Mouse (Mus musculus) hindbrain, embryonic 12.5 days (tissue): ENCODE data around the gene Fras1. TPM values are rescaled to one million over a fixed set of nuclear protein-coding genes. Genes with fewer than 3 reads are reported as not detected.

Source experiments
- ATAC-seq: fragments of 200-750 bp; cut with Nextera tagmentation; 2 replicates; pipeline ENCODE4 v1.8.0; 2017; ENCODE audit warnings: moderate TSS enrichment; ENCODE audit not compliant: low FRiP score
- H3K27ac ChIP-seq: fragments of 300-500 bp; sonication (generic); 2 replicates; pipeline ENCODE4 v1.5.1; 2016; ENCODE audit warnings: mild to moderate bottlenecking
- H3K27me3 ChIP-seq: fragments of 300-500 bp; sonication (generic); 2 replicates; pipeline ENCODE4 v1.6.1; 2016; ENCODE audit warnings: mild to moderate bottlenecking
- H3K36me3 ChIP-seq: fragments of 300-500 bp; sonication (generic); 2 replicates; pipeline ENCODE4 v1.6.1; 2016; ENCODE audit warnings: mild to moderate bottlenecking
- H3K4me1 ChIP-seq: fragments of 300-500 bp; sonication (generic); 2 replicates; pipeline ENCODE4 v1.6.1; 2016
- H3K4me2 ChIP-seq: fragments of 300-500 bp; sonication (generic); replicated peaks from 2 replicates; pipeline ENCODE4 v1.6.1; 2016; ENCODE audit warnings: mild to moderate bottlenecking
- H3K4me3 ChIP-seq: fragments of 300-500 bp; sonication (generic); 2 replicates; pipeline ENCODE4 v1.5.1; 2016; ENCODE audit warnings: mild to moderate bottlenecking
- H3K9ac ChIP-seq: fragments of 300-500 bp; sonication (generic); 2 replicates; pipeline ENCODE4 v1.6.1; 2016; ENCODE audit warnings: mild to moderate bottlenecking, moderate library complexity
- H3K9me3 ChIP-seq: fragments of 300-500 bp; sonication (generic); replicated peaks from 2 replicates; pipeline ENCODE4 v1.6.1; 2016; ENCODE audit warnings: mild to moderate bottlenecking
- WGBS: fragments of 180-500 bp; shearing (Covaris S2); methylation state at CpG from one replicate; pipeline ENCODE4 v1.1.7; 2016; 5-methylcytosine and 5-hydroxymethylcytosine counted together
- polyA plus RNA-seq: library from polyadenylated mRNA; unstranded; fragments of >200 nt; fragmentation: Nextera tagmentation; extraction: Ambion mirVana; gene quantifications from 2 replicates; pipeline ENCODE4 v1.2.1, GENCODE M21; 2016

Gene Fras1
- polyA plus RNA-seq, 1 experiment from 2014 or later: 13.4 TPM

DNA sequence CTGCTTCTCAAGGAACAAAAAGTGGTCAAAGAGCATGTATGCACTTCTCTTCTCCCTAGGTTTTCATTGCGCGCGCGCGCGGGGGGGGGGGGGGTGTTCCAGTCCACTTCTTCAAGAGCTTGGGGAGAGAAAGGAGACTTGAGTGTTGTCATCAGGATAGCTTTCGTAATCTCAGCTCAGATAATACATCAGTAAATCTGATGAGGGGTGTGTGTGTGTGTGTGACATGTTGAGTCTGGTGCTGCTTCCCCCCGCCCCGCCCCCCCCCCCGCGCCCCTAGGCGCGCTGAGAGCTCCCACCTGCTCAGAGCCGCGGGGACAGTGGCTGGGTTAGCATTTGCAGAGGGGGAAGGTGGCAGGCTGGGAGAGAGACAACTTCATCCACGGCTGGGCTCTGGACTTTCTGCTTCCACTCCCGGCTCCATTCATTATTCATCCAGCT is 1.7 kb downstream of the Fras1 start:
- Histone ChIP-seq H3K27ac (no peak overlapping the region), H3K4me2 (peak overlapping the region; percentile 97), H3K9ac (peak overlapping the region; percentile 77), H3K4me3 (peak overlapping the region; percentile 50), H3K36me3 (no peaks in the 10 kb centered on the region), H3K4me1 (peaks cover 12% of the 10 kb centered on the region; the same call in 1 of the 2 replicates), H3K27me3 (no peaks in the 10 kb centered on the region), H3K9me3 (no peaks in the 10 kb centered on the region; the same call in 1 of the 2 replicates)
- WGBS: 2% methylated on average over 11 of the region's 17 CpGs
- no peak; the same call in 1 of the 2 replicates for ATAC-seq

DNA sequence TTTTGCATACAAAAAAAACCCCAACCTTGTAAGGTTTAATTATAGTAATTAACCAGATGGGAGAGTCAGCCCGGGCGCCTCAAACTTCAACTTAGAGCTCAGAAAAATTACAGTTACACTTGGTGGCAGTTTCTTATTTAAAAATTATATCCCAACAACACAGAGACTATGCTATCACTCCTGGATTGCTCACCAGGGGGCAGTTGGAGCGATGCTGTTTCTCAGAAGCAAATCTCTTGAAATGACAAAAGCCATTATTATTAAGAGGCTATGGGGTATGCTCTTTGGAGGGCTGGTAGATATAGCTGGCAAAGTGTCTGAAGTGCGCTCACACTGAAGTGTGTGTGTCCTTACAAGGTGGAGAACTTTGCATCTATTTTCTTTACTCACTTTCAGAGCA is 2.5 kb downstream of the Fras1 start:
- H3K4me1 ChIP-seq: peaks cover 12% of the 10 kb centered on the region; the same call in 1 of the 2 replicates
- no peaks in the 10 kb centered on the region for H3K27me3 ChIP-seq
- H3K4me3 ChIP-seq: 0 out of 2 replicates have a peak overlapping the region, but pooled peaks have one; percentile 50
- peak overlapping the region; percentile 97 for H3K4me2 ChIP-seq
- 57% methylated on average over 4 of the region's 4 CpGs for WGBS
- no peak overlapping the region for H3K27ac ChIP-seq
- H3K9me3 ChIP-seq: no peaks in the 10 kb centered on the region; the same call in 1 of the 2 replicates
- no peak overlapping the region for H3K9ac ChIP-seq
- no peaks in the 10 kb centered on the region for H3K36me3 ChIP-seq
- no peak for ATAC-seq

DNA sequence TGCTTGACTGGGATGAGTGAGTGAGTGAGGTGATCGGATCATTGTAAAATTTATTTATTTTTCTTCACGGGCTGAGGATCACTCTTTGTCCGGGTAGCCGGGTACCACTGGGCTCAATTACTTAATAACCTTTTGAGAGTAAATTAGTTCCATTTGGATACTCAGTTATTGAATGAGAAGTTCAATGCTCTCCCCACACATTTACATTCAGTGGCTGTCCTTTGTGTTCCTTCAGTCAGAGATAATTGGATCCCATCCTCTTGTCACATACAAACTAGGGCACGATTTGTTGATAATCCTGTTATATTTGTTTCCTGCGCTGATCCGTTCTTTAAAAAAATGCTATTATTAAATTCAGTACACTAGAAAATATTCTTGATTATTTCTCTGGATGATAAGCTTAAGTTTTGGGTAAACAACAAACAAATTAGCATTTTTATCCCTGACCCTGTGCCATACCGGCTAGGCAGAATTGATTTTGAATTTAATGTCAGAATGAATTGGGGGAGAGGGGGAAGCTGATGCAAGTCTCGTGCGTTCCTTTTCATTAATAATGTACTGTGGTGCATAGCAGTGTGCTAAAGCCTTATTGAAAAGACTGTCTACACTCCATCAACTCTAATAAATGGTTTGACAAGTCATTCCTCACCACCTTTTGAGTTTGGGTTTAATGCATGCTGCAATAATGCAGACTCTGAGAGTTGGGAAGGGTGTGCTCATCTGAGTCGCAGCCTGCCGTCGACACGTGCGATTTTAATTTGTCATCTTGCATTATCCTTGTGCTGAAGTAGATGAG is 12.6 kb downstream of the Fras1 start:
- Histone ChIP-seq H3K27ac (no peak overlapping the region), H3K9ac (no peak overlapping the region), H3K9me3 (no peaks in the 10 kb centered on the region), H3K4me3 (no peak overlapping the region), H3K4me2 (0 out of 2 replicates have a peak overlapping the region, but pooled peaks have one; percentile 1), H3K27me3 (no peaks in the 10 kb centered on the region), H3K4me1 (no peaks in the 10 kb centered on the region), H3K36me3 (no peaks in the 10 kb centered on the region)
- 50% methylated on average over 15 of the region's 15 CpGs for WGBS
- peak; percentile 66 for ATAC-seq

GRCm38 (mm10) chr5:96388306-96388705 is 14.6 kb downstream of the Fras1 start:
- no peak for ATAC-seq
- Histone ChIP-seq H3K4me2 (no peak overlapping the region), H3K36me3 (no peaks in the 10 kb centered on the region), H3K27me3 (no peaks in the 10 kb centered on the region), H3K27ac (no peak overlapping the region), H3K4me3 (no peak overlapping the region), H3K9ac (no peak overlapping the region), H3K9me3 (no peaks in the 10 kb centered on the region), H3K4me1 (no peaks in the 10 kb centered on the region)
- WGBS: 94% methylated on average over 8 of the region's 8 CpGs

- WGBS: 90% methylated on average over 11 of the region's 11 CpGs
These were observed 16.3 kb downstream of the Fras1 start for GRCm38 (mm10) chr5:96389963-96390623.

DNA sequence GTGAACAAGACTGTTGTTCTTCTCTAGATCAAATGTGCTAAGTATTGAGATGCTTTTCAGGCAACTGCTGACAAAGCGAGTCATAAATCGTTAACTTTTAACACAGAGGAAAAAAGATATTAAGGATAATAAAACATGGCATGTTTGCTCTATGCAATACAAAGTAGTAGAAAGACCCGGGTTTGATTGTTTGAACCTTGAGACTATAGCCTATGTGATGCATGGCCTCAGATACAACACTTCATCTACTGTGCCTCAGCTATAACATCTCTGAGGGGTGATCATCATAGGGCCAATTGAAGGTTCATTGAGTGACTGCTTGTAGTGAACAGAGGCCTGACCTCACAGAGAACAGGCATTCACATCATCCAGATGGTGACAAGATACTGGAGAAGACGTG is 17.3 kb downstream of the Fras1 start:
- 89% methylated on average over 4 of the region's 4 CpGs for WGBS
- no peak for ATAC-seq

More at GRCm38 (mm10) chr5:96389963-96390623, 16.3 kb downstream of the Fras1 start:
- H3K4me2 ChIP-seq: no peak overlapping the region
- H3K4me1 ChIP-seq: no peaks in the 10 kb centered on the region
- no peak for ATAC-seq
- H3K9me3 ChIP-seq: no peaks in the 10 kb centered on the region
- no peaks in the 10 kb centered on the region for H3K27me3 ChIP-seq
- no peak overlapping the region for H3K9ac ChIP-seq
- H3K36me3 ChIP-seq: no peaks in the 10 kb centered on the region
- H3K27ac ChIP-seq: no peak overlapping the region
- no peak overlapping the region for H3K4me3 ChIP-seq

DNA sequence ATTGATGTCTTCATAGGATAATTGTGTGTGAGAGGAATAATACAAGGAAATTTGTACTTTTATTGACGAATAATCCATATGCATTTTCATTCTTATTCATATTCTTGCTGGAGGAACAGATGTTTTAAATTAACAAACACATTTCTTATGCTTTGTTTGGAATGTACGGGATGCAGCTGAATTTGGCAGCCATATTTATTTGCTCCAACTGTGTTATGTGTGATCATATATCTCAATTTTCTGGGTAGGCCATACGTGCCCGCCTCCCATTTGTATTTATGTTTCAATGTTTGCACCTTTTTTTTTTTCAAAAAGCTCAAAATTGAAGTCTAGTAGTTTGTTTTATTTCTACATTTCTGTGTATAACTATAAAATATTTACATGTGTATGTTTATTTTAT is 21.2 kb downstream of the Fras1 start:
- no peaks in the 10 kb centered on the region for H3K9me3 ChIP-seq
- 94% methylated on average over 4 of the region's 4 CpGs for WGBS
- H3K27me3 ChIP-seq: no peaks in the 10 kb centered on the region
- H3K4me1 ChIP-seq: no peaks in the 10 kb centered on the region
- H3K4me3 ChIP-seq: no peak overlapping the region
- no peak for ATAC-seq
- no peak overlapping the region for H3K9ac ChIP-seq
- no peak overlapping the region for H3K27ac ChIP-seq
- no peak overlapping the region for H3K4me2 ChIP-seq
- no peaks in the 10 kb centered on the region for H3K36me3 ChIP-seq

More for the DNA sequence above, 17.3 kb downstream of the Fras1 start:
- H3K27ac ChIP-seq: no peak overlapping the region
- H3K4me1 ChIP-seq: no peaks in the 10 kb centered on the region
- no peak overlapping the region for H3K4me2 ChIP-seq
- H3K36me3 ChIP-seq: no peaks in the 10 kb centered on the region
- no peaks in the 10 kb centered on the region for H3K27me3 ChIP-seq
- H3K9me3 ChIP-seq: no peaks in the 10 kb centered on the region
- no peak overlapping the region for H3K4me3 ChIP-seq
- no peak overlapping the region for H3K9ac ChIP-seq

DNA sequence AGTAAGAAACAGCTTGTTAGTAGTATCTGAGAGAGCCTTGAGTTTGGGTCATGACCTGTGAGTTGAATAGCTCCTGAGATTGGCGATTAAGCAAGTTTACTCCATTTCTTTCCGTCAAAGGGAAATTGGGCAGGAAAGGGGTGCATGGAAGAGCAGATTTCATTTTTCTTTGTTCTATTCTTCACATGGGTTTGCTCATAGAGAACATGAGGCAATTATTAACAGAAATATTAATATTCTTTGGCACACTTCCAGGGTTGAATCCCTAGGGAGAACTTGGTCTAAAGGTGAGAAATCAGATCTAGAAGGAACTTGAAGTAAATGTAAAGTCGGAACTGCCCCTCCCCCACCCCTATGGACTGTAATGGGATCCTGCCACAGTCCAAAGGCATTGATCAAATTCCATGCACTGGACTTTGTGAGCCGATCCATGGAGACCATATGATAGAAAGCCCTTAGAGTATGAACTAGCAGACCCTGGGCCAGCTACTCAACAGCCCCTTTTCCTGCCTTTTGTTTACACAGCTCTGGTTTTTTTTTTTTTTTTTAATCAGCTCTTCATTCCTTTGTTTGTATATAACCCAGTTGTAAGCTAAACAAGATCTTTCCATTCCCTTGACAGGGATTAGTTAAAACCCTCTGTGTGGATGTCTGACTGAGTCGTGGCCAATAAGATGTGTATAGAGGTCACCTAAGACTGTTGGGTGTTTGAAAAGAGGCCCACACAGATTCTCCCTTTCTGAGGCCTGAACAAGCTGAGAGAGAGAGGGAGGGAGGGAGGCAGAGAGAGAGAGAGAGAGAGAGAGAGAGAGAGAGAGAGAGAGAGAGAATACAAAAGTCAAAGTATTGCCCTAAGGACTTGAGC is 22.3 kb downstream of the Fras1 start:
- Histone ChIP-seq H3K27ac (no peak overlapping the region), H3K4me3 (no peak overlapping the region), H3K27me3 (no peaks in the 10 kb centered on the region), H3K36me3 (no peaks in the 10 kb centered on the region), H3K4me1 (no peaks in the 10 kb centered on the region), H3K4me2 (no peak overlapping the region), H3K9ac (no peak overlapping the region), H3K9me3 (no peaks in the 10 kb centered on the region)
- WGBS: 56% methylated on average over 5 of the region's 5 CpGs
- ATAC-seq: no peak

- Histone ChIP-seq H3K4me2 (no peak overlapping the region), H3K27ac (no peak overlapping the region), H3K9ac (no peak overlapping the region), H3K36me3 (no peaks in the 10 kb centered on the region), H3K9me3 (no peaks in the 10 kb centered on the region), H3K4me3 (no peak overlapping the region), H3K27me3 (no peaks in the 10 kb centered on the region), H3K4me1 (peaks cover 8% of the 10 kb centered on the region; the same call in 1 of the 2 replicates)
- ATAC-seq: no peak
- WGBS: 82% methylated on average over 3 of the region's 3 CpGs
These were observed 28.8 kb downstream of the Fras1 start for GRCm38 (mm10) chr5:96402555-96402954.

DNA sequence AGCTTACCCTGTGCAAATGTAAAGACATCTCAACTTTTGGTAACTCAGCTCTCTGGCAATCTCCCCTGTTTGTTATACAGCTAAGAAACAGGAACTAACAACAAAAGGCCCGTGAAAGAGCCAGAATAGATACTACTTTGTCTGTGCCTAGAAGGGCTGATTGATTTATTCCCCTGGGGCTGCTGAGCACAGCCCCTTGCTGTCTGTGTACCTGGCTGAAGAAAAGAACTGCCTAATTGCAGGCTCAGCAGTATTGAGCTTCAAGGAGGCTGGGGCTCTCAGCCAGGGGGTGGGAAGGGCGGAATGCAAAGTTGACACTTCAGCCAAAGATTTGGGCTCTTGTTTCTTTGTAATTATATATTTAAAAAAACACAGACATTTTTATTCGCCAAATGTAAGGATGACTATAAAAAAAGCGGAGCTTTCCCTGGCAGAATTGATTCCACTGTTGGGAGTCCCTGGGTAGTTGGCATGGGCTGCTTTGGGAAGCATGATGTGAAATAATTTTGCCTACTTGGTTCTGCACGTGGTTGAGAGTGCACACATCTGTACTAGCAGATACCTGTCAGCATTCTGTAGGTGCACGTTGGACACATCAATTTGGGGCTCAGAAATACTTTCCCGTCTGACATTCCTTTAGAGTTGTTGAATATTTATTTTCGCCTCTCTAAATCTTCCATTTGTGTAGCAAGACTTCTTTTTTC is 31.5 kb downstream of the Fras1 start:
- H3K27me3 ChIP-seq: no peaks in the 10 kb centered on the region

GRCm38 (mm10) chr5:96408291-96408690 is 34.5 kb downstream of the Fras1 start:
- Histone ChIP-seq H3K27ac (no peak overlapping the region), H3K9me3 (no peaks in the 10 kb centered on the region), H3K27me3 (no peaks in the 10 kb centered on the region), H3K4me3 (no peak overlapping the region), H3K36me3 (no peaks in the 10 kb centered on the region), H3K4me1 (peaks cover 8% of the 10 kb centered on the region; the same call in 1 of the 2 replicates), H3K9ac (no peak overlapping the region), H3K4me2 (no peak overlapping the region)
- no peak for ATAC-seq
- WGBS: 84% methylated on average over 2 of the region's 2 CpGs

More for the DNA sequence above, 31.5 kb downstream of the Fras1 start:
- 63% methylated on average over 8 of the region's 8 CpGs for WGBS
- H3K4me3 ChIP-seq: no peak overlapping the region
- peak; percentile 46; the same call in 1 of the 2 replicates for ATAC-seq
- H3K4me2 ChIP-seq: no peak overlapping the region
- H3K9me3 ChIP-seq: no peaks in the 10 kb centered on the region
- H3K4me1 ChIP-seq: peaks cover 8% of the 10 kb centered on the region; the same call in 1 of the 2 replicates
- H3K9ac ChIP-seq: no peak overlapping the region
- no peaks in the 10 kb centered on the region for H3K36me3 ChIP-seq
- no peak overlapping the region; the same call in 1 of the 2 replicates for H3K27ac ChIP-seq
